Mouse (Mus musculus) brain, embryonic 14.5 days (tissue): Measurements from ENCODE around the gene Prdm16.

ENCODE experiments used
- CTCF ChIP-seq: fragments of 200-500 bp; IDR thresholded peaks from 2 replicates; pipeline ENCODE4 v1.5.1; 2012; ENCODE audit warnings: inconsistent platforms, mild to moderate bottlenecking, moderate library complexity, borderline replicate concordance; ENCODE audit not compliant: insufficient read depth, insufficient read length; ENCODE audit errors: extremely low read depth
- POLR2A ChIP-seq: fragments of 200-500 bp; IDR thresholded peaks from 2 replicates; pipeline ENCODE4 v1.6.1; 2012; ENCODE audit warnings: mild to moderate bottlenecking, inconsistent platforms, borderline replicate concordance; ENCODE audit not compliant: poor library complexity, insufficient read depth, insufficient read length, severe bottlenecking; ENCODE audit errors: extremely low read depth

- TF ChIP-seq CTCF = no peak
- TF ChIP-seq POLR2A = no peak
These were observed 276.8 kb downstream of the Prdm16 start for GRCm38 (mm10) chr4:154359762-154360300.
